Mouse (Mus musculus) limb, embryonic 11.5 days (tissue): ENCODE results near the gene Kalrn. TPM values are rescaled to one million over a fixed set of nuclear protein-coding genes. Genes with fewer than 3 reads are reported as not detected.

Experiments used
- ATAC-seq: fragments of 200-750 bp; cut with Nextera tagmentation; 2 replicates; pipeline ENCODE4 v1.8.0; 2017; ENCODE audit warnings: low read depth; ENCODE audit not compliant: insufficient number of reproducible peaks, low FRiP score, low TSS enrichment
- DNase-seq: peaks from one replicate; pipeline ENCODE4 v3.0.0-alpha.2; 2015; ENCODE audit warnings: low spot score
- H3K27ac ChIP-seq: fragments of 300-500 bp; sonication (generic); replicated peaks from 2 replicates; pipeline ENCODE4 v1.5.1; 2014; ENCODE audit warnings: low read depth, mild to moderate bottlenecking, low read length
- H3K27me3 ChIP-seq: fragments of 300-500 bp; sonication (generic); 2 replicates; pipeline ENCODE4 v1.6.1; 2014; ENCODE audit warnings: mild to moderate bottlenecking, low read length, mixed read lengths; ENCODE audit not compliant: control insufficient read depth, insufficient read depth
- H3K36me3 ChIP-seq: fragments of 300-500 bp; sonication (generic); 2 replicates; pipeline ENCODE4 v1.6.1; 2014; ENCODE audit warnings: mild to moderate bottlenecking, low read length, moderate library complexity, mixed read lengths; ENCODE audit not compliant: control insufficient read depth, insufficient read depth
- H3K4me1 ChIP-seq: fragments of 300-500 bp; sonication (generic); 2 replicates; pipeline ENCODE4 v1.6.1; 2014; ENCODE audit warnings: low read length, mixed read lengths; ENCODE audit not compliant: control insufficient read depth, insufficient read depth
- H3K4me2 ChIP-seq: fragments of 300-500 bp; sonication (generic); 2 replicates; pipeline ENCODE4 v1.6.1; 2014; ENCODE audit warnings: low read depth, mild to moderate bottlenecking, moderate library complexity; ENCODE audit not compliant: severe bottlenecking
- H3K4me3 ChIP-seq: fragments of 300-500 bp; sonication (generic); 2 replicates; pipeline ENCODE4 v1.5.1; 2014; ENCODE audit warnings: low read depth, low read length
- H3K9ac ChIP-seq: fragments of 300-500 bp; sonication (generic); 2 replicates; pipeline ENCODE4 v1.6.1; 2014; ENCODE audit warnings: mild to moderate bottlenecking, low read length
- H3K9me3 ChIP-seq: fragments of 300-500 bp; sonication (generic); 2 replicates; pipeline ENCODE4 v1.6.1; 2016; ENCODE audit warnings: low read length; ENCODE audit not compliant: control insufficient read depth
- WGBS: fragments of 180-500 bp; shearing (Covaris S2); extraction: QIAGEN DNeasy Blood & Tissue Kit; methylation state at CpG from one replicate; pipeline ENCODE4 v1.1.7; 2014; 5-methylcytosine and 5-hydroxymethylcytosine counted together
- polyA plus RNA-seq: library from polyadenylated mRNA; unstranded; fragments of >200 nt; fragmentation: Nextera tagmentation; extraction: Ambion mirVana; gene quantifications from 2 replicates; pipeline ENCODE4 v1.2.1, GENCODE M21; 2014

Kalrn gene
- polyA plus RNA-seq, 1 experiment from 2014 or later = 11.5 TPM

- Histone ChIP-seq H3K9ac (no peak overlapping the region), H3K9me3 (no peaks in the 10 kb centered on the region), H3K4me2 (no peak overlapping the region), H3K36me3 (no peaks in the 10 kb centered on the region), H3K27me3 (no peaks in the 10 kb centered on the region), H3K4me3 (no peak overlapping the region), H3K27ac (no peak overlapping the region), H3K4me1 (no peaks in the 10 kb centered on the region)
- ATAC-seq = no peak
- WGBS = 68% methylated on average over 10 of the region's 10 CpGs
- DNase-seq = no peak
These were observed 225.8 kb downstream of the Kalrn start for GRCm38 (mm10) chr16:34347574-34347973.

GRCm38 (mm10) chr16:34344895-34345876 is 228.1 kb downstream of the Kalrn start:
- 87% methylated on average over 8 of the region's 8 CpGs for WGBS
- no peaks in the 10 kb centered on the region for H3K36me3 ChIP-seq
- H3K9me3 ChIP-seq = no peaks in the 10 kb centered on the region
- H3K4me1 ChIP-seq = no peaks in the 10 kb centered on the region
- H3K4me3 ChIP-seq = no peak overlapping the region
- ATAC-seq (no peak), DNase-seq (no peak)
- no peaks in the 10 kb centered on the region for H3K27me3 ChIP-seq
- no peak overlapping the region for H3K4me2 ChIP-seq
- no peak overlapping the region for H3K27ac ChIP-seq
- H3K9ac ChIP-seq = no peak overlapping the region

- Histone ChIP-seq H3K27me3 (no peaks in the 10 kb centered on the region), H3K27ac (no peak overlapping the region), H3K4me2 (no peak overlapping the region), H3K4me3 (no peak overlapping the region), H3K36me3 (no peaks in the 10 kb centered on the region), H3K9ac (no peak overlapping the region), H3K9me3 (no peaks in the 10 kb centered on the region), H3K4me1 (no peaks in the 10 kb centered on the region)
- 61% methylated on average over 1 of the region's 1 CpGs for WGBS
- ATAC-seq = no peak
- no peak for DNase-seq
These were observed 229.4 kb downstream of the Kalrn start for GRCm38 (mm10) chr16:34343968-34344367.

- no peaks in the 10 kb centered on the region for H3K4me1 ChIP-seq
- ATAC-seq (no peak), DNase-seq (no peak)
- no peaks in the 10 kb centered on the region for H3K27me3 ChIP-seq
- no peaks in the 10 kb centered on the region for H3K36me3 ChIP-seq
- H3K9me3 ChIP-seq = no peaks in the 10 kb centered on the region
- 84% methylated on average over 4 of the region's 4 CpGs for WGBS
- no peak overlapping the region for H3K4me3 ChIP-seq
- H3K9ac ChIP-seq = no peak overlapping the region
- H3K27ac ChIP-seq = no peak overlapping the region
- no peak overlapping the region for H3K4me2 ChIP-seq
These were observed 230.2 kb downstream of the Kalrn start for GRCm38 (mm10) chr16:34343161-34343560.

- 76% methylated on average over 7 of the region's 7 CpGs for WGBS
- no peak for DNase-seq
- no peaks in the 10 kb centered on the region for H3K4me1 ChIP-seq
These were observed 230.8 kb downstream of the Kalrn start for GRCm38 (mm10) chr16:34342369-34343160.

GRCm38 (mm10) chr16:34334919-34335318 is 238.4 kb downstream of the Kalrn start:
- Histone ChIP-seq H3K4me3 (no peak overlapping the region), H3K27ac (no peak overlapping the region), H3K27me3 (no peaks in the 10 kb centered on the region), H3K9me3 (no peaks in the 10 kb centered on the region), H3K4me2 (no peak overlapping the region), H3K36me3 (no peaks in the 10 kb centered on the region), H3K4me1 (0 out of 2 replicates have a peak, but pooled peaks cover 3% of the 10 kb centered on the region), H3K9ac (no peak overlapping the region)
- 72% methylated on average over 4 of the region's 4 CpGs for WGBS
- ATAC-seq (no peak), DNase-seq (no peak)

More at GRCm38 (mm10) chr16:34342369-34343160, 230.8 kb downstream of the Kalrn start:
- H3K4me3 ChIP-seq = no peak overlapping the region
- no peak overlapping the region for H3K4me2 ChIP-seq
- no peaks in the 10 kb centered on the region for H3K9me3 ChIP-seq
- no peak overlapping the region; the same call in 1 of the 2 replicates for H3K27ac ChIP-seq
- no peaks in the 10 kb centered on the region for H3K36me3 ChIP-seq
- H3K9ac ChIP-seq = no peak overlapping the region
- no peak for ATAC-seq
- no peaks in the 10 kb centered on the region for H3K27me3 ChIP-seq

- ATAC-seq (no peak), DNase-seq (no peak)
- Histone ChIP-seq H3K9me3 (no peaks in the 10 kb centered on the region), H3K36me3 (no peaks in the 10 kb centered on the region), H3K4me2 (no peak overlapping the region), H3K9ac (no peak overlapping the region), H3K4me1 (0 out of 2 replicates have a peak, but pooled peaks cover 3% of the 10 kb centered on the region), H3K4me3 (no peak overlapping the region), H3K27me3 (no peaks in the 10 kb centered on the region), H3K27ac (no peak overlapping the region)
- 77% methylated on average over 5 of the region's 5 CpGs for WGBS
These were observed 241.7 kb downstream of the Kalrn start for GRCm38 (mm10) chr16:34331630-34332029.

- Histone ChIP-seq H3K27me3 (no peaks in the 10 kb centered on the region), H3K9me3 (no peaks in the 10 kb centered on the region), H3K4me2 (no peak overlapping the region), H3K36me3 (no peaks in the 10 kb centered on the region), H3K27ac (no peak overlapping the region), H3K4me1 (0 out of 2 replicates have a peak, but pooled peaks cover under 1% of the 10 kb centered on the region), H3K9ac (no peak overlapping the region), H3K4me3 (no peak overlapping the region)
- WGBS = 64% methylated on average over 9 of the region's 9 CpGs
- no peak for ATAC-seq
- DNase-seq = no peak
These were observed 243.5 kb downstream of the Kalrn start for GRCm38 (mm10) chr16:34329876-34330275.
